Mouse (Mus musculus) stomach, postnatal 0 days (tissue): Measurements from ENCODE around the gene Ankrd54.

Source experiments
- CTCF ChIP-seq: IDR thresholded peaks from 2 replicates; pipeline ENCODE4 v1.5.1; 2016; ENCODE audit warnings: antibody characterized with exemption, low read depth, mild to moderate bottlenecking, moderate library complexity
- EP300 ChIP-seq: optimal IDR thresholded peaks from 2 replicates; pipeline ENCODE3; 2016; ENCODE audit warnings: antibody characterized with exemption

GRCm38 (mm10) chr15:79065086-79065770 is 2.5 kb upstream of the Ankrd54 start:
- TF ChIP-seq CTCF (no peak), EP300 (no peak)
